Mouse (Mus musculus): ENCODE measurements around the gene Klrb1c. TPM values are rescaled to one million over a fixed set of nuclear protein-coding genes. Genes with fewer than 3 reads are reported as not detected.
A peak's percentile ranks its signal among the peaks of the same experiment; 100 is the strongest.
"Not testable (repeated sequence)": the region's sequence is repeated elsewhere in the genome, so short reads cannot be mapped to it uniquely, and the experiment has no call there.

Klrb1c gene
- polyA plus RNA-seq, 1 experiment = not detected

DNA sequence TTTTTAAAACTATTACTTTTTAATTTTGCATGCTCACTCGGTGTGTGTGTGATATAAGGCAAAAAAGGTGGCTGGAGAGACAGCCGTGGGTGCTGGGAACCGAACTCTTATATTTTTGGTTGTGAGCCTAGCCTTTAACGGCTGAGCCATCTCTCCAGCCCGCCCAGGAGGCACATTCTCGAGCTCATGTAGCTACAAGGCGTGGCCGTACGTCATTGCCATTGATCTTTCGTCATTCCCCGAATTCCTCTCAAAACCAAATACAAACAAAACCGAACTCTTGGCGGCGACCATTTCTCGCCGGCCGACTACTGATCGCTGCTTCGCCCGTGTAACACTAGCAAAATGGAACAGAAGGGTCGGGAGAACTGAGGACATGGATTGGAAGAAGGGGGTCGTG is 29.0 kb downstream of the Klrb1c start:
- DNase-seq (ENCODE audit: extremely low spot score in 1 of 2, low spot score in 1 of 2) = peak; percentile 88 to 98

DNA sequence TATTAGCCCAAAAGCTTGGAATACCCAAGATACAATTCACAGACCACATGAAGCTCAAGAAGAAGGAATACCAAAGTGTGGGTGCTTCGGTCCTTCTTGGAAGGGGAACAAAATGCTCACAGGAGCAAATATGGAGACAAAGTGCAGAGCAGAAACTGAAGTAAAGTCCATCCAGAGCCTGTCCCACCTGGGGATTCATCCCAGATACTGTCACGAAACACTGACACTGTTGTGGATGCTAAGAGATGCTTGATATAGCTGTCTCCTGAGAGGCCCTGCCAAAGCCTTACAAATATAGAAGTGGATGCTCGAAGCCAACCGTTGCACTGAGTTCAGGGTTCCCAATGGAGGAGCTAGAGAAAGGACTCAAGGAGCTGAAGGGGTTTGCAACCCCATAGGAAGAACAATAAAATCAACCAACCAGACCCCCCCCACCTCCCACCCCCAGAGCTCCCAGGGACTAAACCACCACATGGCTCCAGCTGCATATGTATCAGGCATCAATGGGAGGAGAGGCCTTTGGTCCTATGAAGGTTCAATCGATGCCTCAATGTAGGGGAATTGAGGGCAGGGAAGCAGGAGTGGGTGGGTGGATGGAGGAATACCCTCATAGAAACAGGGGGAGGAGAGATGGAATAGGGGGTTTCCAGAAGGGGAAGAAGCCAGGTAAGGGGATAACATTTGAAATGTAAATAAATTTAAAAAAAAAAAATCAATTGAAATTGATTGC is 29.6 kb downstream of the Klrb1c start:
- no peak for DNase-seq (ENCODE audit: extremely low spot score in 1 of 2, low spot score in 1 of 2)

DNA sequence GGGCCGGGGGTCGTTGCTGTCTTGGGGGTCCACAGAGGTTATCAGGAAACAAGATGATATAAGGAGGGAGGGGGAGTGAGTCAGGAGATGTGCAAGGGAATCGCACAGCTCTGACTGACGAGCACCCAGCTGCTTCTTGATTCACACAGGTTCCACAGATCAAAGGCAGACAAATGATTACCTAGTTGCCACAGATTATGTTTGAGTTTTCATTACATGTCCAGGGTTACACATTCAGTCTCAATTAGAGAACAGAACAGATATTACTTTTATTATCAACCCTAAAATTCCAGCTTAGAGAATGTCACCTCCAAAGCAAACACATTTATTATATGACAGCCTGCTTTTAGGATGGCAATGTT is 33.6 kb downstream of the Klrb1c start:
- DNase-seq (ENCODE audit: extremely low spot score in 1 of 2, low spot score in 1 of 2) = not testable (repeated sequence)

DNA sequence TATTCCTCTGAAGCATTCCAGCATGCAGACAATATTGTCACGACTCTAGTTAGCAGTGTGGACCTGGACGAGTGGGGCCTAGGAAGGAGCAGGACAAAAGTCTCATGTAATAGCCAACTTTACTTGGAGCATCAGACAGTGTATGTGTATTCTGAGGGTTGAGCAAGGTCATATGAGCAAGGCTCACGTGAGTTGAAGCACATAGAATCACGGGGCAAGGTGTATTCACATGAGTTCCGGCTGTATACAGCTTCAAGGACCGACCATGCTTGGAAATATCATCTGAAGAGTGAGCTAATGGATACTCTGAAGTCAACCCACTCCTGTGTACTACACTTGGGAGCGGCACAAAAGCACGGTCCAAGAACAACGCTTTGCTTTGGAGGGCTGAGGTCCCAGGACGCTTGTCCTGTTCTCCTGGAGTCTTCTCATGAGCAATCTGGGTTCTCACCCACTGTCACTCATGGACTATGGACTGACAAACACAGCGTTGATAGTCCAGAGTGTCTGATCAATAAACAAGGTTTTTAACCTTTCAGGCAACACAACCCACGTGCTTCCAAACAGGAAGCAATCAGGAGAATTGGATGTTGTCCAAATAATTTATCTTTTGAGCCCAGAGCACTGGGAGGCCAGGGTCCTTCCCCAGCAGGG is 34.1 kb downstream of the Klrb1c start:
- DNase-seq (ENCODE audit: extremely low spot score in 1 of 2, low spot score in 1 of 2) = not testable (repeated sequence)

DNA sequence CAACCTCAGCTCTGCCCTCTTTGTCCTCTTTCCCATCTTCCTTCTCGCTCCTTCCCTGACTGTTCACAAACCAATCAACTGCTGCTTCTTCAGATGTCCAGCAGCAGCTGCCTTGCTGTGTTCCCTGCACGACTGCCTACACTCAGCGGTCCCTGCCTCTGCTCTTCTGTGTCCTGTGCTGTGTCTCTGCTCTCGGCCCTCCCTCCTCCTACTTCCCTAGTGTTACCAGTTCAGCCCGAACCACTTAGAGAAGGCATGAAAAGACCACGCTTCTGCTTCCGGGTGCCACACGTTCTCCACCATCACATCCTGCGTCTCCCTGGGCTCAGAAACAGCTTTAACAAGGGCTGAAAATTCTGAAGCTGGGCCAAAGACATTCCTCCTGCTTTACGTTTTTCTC is 34.8 kb downstream of the Klrb1c start:
- DNase-seq (ENCODE audit: extremely low spot score in 1 of 2, low spot score in 1 of 2) = peak in 1 of 2 experiments; percentile 39

DNA sequence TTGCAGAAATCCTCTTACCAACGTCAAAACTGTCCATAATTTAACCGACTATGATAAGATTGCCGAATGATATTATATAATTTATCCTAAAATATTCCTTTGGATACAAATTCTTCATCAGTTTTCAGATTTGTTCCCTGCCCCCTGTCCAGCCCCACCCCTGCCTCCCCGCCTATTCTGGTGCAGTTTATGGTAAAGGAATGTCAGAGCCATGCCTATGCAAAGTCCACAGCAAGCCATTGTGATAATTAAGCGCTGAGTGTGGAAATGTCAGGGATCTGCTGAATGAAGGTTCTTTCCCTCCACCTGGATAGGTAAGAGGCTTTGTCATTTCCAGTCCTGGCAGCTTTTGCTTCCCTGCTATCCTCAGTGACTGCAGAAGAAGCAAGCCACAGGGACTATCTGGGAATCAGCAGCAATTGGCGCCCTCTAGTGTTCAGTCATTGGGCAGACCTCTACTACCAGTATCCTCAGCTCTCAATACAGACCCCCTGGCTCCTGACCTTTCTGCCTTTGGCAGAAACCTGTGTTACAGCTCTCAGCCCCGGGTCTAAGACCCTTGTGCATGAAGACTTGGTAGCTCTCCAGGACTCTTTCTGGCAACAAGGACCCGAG is 35.3 kb downstream of the Klrb1c start:
- DNase-seq (ENCODE audit: extremely low spot score in 1 of 2, low spot score in 1 of 2) = peak; percentile 82 to 97

DNA sequence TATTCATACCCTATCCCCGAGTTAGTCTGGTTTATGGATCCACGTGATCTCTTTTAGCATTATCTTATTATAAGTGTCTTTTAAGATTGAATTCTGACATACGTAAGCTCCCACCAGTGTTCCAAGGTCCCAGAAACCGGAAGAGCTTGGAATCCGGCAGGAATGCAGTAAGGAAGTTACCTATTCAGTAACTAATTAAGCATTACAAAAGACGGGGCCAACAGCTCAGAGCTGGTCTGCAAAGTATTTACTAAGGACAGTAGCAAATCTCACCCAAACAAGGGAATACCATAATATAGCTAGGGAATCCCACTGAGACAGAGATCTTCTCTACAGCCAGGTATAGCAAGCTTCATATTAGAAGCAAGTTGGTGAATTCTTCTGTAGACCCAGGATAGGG is 42.0 kb downstream of the Klrb1c start:
- not testable (repeated sequence) for DNase-seq (ENCODE audit: extremely low spot score in 1 of 2, low spot score in 1 of 2)

DNA sequence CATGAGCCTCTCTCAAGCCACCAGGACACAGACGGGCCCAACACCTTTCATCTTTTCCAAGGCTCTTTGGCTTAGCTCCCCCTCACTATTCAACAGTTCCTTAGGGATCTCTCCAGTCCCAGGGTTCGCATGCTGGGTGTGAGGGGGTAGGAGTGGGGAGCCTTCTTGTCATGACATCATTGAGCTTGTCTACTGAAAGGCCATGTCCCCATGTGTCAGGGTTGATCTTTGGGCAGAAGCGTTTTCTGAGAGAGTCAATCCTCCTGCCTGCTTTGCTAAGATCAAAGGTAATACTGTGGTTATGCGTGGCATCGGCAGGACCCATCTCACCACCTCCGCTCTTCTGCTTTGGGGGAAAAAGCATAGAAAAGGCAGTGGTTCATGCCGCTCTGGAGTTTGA is 51.6 kb downstream of the Klrb1c start:
- DNase-seq (ENCODE audit: extremely low spot score in 1 of 2, low spot score in 1 of 2) = no peak

DNA sequence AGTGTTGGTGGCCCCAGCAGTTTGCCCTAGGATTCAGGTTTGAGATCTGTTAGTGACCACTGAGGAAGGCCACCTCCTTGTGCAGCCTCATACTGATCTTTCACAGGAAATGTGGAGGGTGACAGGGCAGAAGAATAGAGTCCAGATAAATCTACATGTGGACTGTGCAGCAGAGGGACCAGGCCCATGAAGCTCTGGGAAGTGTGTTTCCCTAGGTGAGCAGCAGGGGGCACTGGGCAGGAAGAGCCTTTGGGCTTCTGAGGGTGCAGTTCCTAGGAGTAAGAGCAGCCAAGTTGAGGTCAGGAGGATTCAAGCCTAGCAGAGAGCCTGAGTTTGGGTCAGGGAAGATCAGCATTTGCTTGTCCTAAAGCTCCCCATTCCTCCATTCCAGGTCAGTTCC is 52.9 kb downstream of the Klrb1c start:
- DNase-seq (ENCODE audit: extremely low spot score in 1 of 2, low spot score in 1 of 2) = peak in 1 of 2 experiments; percentile 19

DNA sequence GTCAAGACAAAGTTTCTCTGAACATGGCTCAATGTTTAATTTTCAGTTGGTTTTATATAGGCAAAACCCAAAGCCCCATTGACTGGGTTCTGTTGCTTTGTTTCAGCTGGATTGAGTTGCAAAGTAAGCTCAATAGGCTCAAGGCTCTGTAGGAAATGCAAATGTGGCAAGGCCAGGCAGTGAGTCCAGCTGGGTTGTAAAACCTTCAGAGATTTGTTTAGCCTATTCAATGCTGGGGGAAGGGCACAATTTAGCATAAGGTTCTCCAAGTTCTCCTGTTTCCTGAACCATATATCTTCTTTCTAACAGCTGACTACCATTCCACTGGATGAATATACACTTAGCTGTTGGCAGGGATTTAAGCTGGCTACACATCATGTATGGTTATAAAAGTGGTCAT is 54.1 kb downstream of the Klrb1c start:
- DNase-seq (ENCODE audit: extremely low spot score in 1 of 2, low spot score in 1 of 2) = no peak

DNA sequence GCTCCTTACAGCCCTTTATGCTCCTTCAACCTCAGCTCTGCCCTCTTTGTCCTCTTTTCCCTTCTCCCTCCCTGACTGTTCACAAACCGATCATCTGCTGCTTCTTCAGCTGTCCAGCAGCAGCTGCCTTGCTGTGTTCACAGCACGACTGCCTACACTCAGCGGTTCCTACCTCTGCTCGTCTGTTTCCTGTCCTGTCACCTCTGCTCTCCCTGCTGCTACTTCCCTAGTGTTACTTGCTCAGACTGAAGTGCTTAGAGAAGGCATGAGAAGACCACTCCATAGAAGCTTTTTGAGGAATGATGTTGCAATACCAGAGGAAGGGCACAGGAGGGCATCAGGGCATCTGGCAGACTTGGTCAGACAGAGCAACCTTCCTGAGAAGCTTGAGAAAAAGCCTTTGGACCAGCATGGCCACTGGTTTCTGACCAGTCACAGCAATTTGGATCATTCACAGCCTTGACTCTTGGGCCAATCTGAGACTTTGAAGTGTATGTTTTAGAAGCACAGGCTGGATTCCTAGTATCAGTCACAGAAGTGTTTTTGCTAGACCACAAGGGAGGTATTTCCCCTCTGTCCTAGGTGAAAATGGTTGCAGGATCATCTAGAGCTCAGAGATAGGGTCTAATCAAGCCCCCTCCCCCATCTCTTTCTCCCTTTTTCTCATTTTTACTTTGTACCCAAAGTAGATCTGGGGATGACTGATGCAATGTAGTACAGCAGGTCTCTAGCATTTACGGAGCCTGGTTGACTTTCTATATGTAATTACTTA is 54.9 kb downstream of the Klrb1c start:
- DNase-seq (ENCODE audit: extremely low spot score in 1 of 2, low spot score in 1 of 2) = no peak

DNA sequence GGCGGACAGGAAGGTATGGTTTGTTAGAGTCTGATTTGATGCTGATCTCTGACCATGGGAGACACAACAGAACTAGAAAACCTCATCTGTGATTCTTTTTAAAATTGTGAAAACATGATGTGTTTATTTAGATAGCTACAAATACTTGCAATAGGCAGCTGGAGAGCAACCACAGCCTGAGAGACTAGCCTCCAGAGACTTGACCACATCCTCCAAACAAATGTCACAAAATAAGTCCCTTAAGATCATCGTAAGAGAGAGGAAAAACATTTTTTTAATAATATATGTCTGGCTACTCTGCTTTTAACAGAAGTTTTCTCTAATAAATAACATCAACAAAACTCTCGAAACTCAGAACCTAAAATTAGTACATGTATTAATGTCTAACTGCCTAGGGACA is 57.0 kb downstream of the Klrb1c start:
- no peak for DNase-seq (ENCODE audit: extremely low spot score in 1 of 2, low spot score in 1 of 2)

Other genes starting within 250 kb of the Klrb1c start
- gene A2ml1, start 207.6 kb downstream of the Klrb1c start, polyA plus RNA-seq (2012; rRNA removed) = 16.5 and 18.7 TPM in 2 replicates
- gene Klrb1a, start 165.7 kb downstream of the Klrb1c start, polyA plus RNA-seq (2012; rRNA removed) = not detected in 2 replicates
- 0.06 TPM in 1 of 2 replicates, not detected in the other for gene Clec2h, start 126.8 kb downstream of the Klrb1c start, polyA plus RNA-seq (2012; rRNA removed)
- 0.15 TPM in 1 of 2 replicates, not detected in the other for gene Klrb1, start 66.2 kb downstream of the Klrb1c start, polyA plus RNA-seq (2012; rRNA removed)
- gene Gm44511, start 37.1 kb upstream of the Klrb1c start, polyA plus RNA-seq (2012; rRNA removed) = not detected in 2 replicates
- gene Klrb1b, start 37.1 kb upstream of the Klrb1c start, polyA plus RNA-seq (2012; rRNA removed) = not detected in 2 replicates
- gene Clec2i, start 98.4 kb upstream of the Klrb1c start, polyA plus RNA-seq (2012; rRNA removed) = 0.12 and 0.15 TPM in 2 replicates
- 2.0 and 2.3 TPM in 2 replicates for gene BC035044, start 101.9 kb upstream of the Klrb1c start, polyA plus RNA-seq (2012; rRNA removed)
- 0.17 and 0.66 TPM in 2 replicates for gene Clec2g, start 145.2 kb upstream of the Klrb1c start, polyA plus RNA-seq (2012; rRNA removed)